22 mouse cellular contexts compared by ENCODE assay signal in genomic region chr6:112288271-112288670, GRCm38 (mm10). TPM values are rescaled to one million over a fixed set of nuclear protein-coding genes. Genes with fewer than 3 reads are reported as not detected.
DNase-seq lines count a peak whose midpoint lies in the region; ATAC-seq and TF ChIP-seq lines count a peak whose summit lies in the region.
"Had no signal": no experiment of that assay in that cellular context is flagged by ENCODE, and none has a peak within 500 bp of the region (broad histone marks: within the 10 kb centered on the region; RNA-seq: fewer than 3 reads in every experiment).

No protein-coding gene starts in this region.

- 73% methylated on average over 3 of the region's 3 CpGs for whole genome bisulfite sequencing in heart, embryonic 12.5 days
- WGBS in heart, embryonic 11.5 days (ENCODE audit: insufficient replicate concordance): 80% methylated on average over 3 of the region's 3 CpGs
- 59% methylated on average over 3 of the region's 3 CpGs for WGBS in kidney, adult 2 months

- no peak for TF ChIP-seq CTCF in gastrocnemius, adult 2 months (IDR thresholded peaks at IDR 0.05)
- no peak for TF ChIP-seq CTCF in kidney, adult 2 months (conservative IDR thresholded peaks at IDR 0.05; ENCODE audit: insufficient read depth, insufficient read length, low read depth, low read length)

- no peak overlapping the region for H3K4me2 ChIP-seq in heart, embryonic 12.5 days
- no peak overlapping the region for H3K4me2 ChIP-seq in heart, embryonic 11.5 days
- H3K4me2 ChIP-seq: embryonic facial prominence, embryonic 15.5 days; hindbrain, embryonic 14.5 days; intestine, embryonic 15.5 days had no signal

- no peak overlapping the region for H3K4me3 ChIP-seq in gastrocnemius, adult 2 months
- H3K4me3 ChIP-seq in heart, embryonic 12.5 days: no peak overlapping the region
- H3K4me3 ChIP-seq in heart, embryonic 11.5 days (ENCODE audit: low read depth, low read length): no peak overlapping the region
- H3K4me3 ChIP-seq in kidney, adult 2 months (ENCODE audit: insufficient read depth, low read depth, low read length): no peak overlapping the region
- no peak overlapping the region for H3K4me3 ChIP-seq in brown adipose tissue, adult 24 weeks (ENCODE audit: insufficient read depth, low read depth, low read length)
- H3K4me3 ChIP-seq: embryonic facial prominence, embryonic 15.5 days; erythroblast, embryonic 14.5 days; forebrain, embryonic 10.5 days; hindbrain, embryonic 10.5 days; intestine, embryonic 15.5 days had no signal

- no peaks in the 10 kb centered on the region for H3K9me3 ChIP-seq in heart, embryonic 12.5 days (replicated peaks)
- no peaks in the 10 kb centered on the region for H3K9me3 ChIP-seq in heart, embryonic 11.5 days (replicated peaks; ENCODE audit: control insufficient read depth, low read length)
- H3K9me3 ChIP-seq: embryonic facial prominence, embryonic 15.5 days; forebrain, embryonic 10.5 days; hindbrain, embryonic 10.5 days; intestine, embryonic 15.5 days had no signal

- no peak for ATAC-seq in heart, embryonic 12.5 days (ENCODE audit: insufficient number of reproducible peaks, low FRiP score)
- ATAC-seq in heart, embryonic 11.5 days (replicated peaks; ENCODE audit: insufficient number of reproducible peaks, low FRiP score, low TSS enrichment): no peak
- ATAC-seq: CD4-positive, CD25-positive, alpha-beta regulatory T cell, adult 4 months; forebrain, embryonic 14.5 days; intestine, embryonic 15.5 days had no signal

- no peak for DNase-seq in gastrocnemius, adult 2 months
- DNase-seq in gastrocnemius, postnatal 10 days: no peak
- DNase-seq in kidney, adult 2 months: no peak
- no peak for DNase-seq in kidney, adult 11 months
- DNase-seq: adrenal gland, adult 8-10 months; B cell, adult 2 months; cerebellum, adult 11 months; cerebellum, adult 8-10 months; cerebellum, postnatal 14 days; embryo, embryonic 11 days had no signal

- H3K36me3 ChIP-seq in heart, embryonic 12.5 days: peaks cover 27% of the 10 kb centered on the region
- H3K36me3 ChIP-seq in heart, embryonic 11.5 days (ENCODE audit: control insufficient read depth, insufficient read depth, low read length): no peaks in the 10 kb centered on the region
- no peaks in the 10 kb centered on the region for H3K36me3 ChIP-seq in kidney, adult 2 months (ENCODE audit: control insufficient read depth, insufficient read depth, low read length)
- H3K36me3 ChIP-seq: forebrain, embryonic 10.5 days; G1E; hindbrain, embryonic 10.5 days; intestine, embryonic 15.5 days had no signal

- H3K27ac ChIP-seq in gastrocnemius, adult 2 months: peak overlapping the region; percentile 70
- peak overlapping the region; percentile 8 for H3K27ac ChIP-seq in heart, embryonic 12.5 days (ENCODE audit: poor library complexity, severe bottlenecking)
- H3K27ac ChIP-seq in heart, embryonic 11.5 days (ENCODE audit: low read depth, low read length): no peak overlapping the region
- peak overlapping the region; percentile 13; the same call in 1 of the 2 replicates for H3K27ac ChIP-seq in kidney, adult 2 months (ENCODE audit: insufficient read depth, low read depth, low read length)
- peak overlapping the region; percentile 81 for H3K27ac ChIP-seq in brown adipose tissue, adult 24 weeks (replicated peaks; ENCODE audit: low read depth, low read length)
- H3K27ac ChIP-seq: embryonic facial prominence, embryonic 15.5 days; forebrain, embryonic 10.5 days; hindbrain, embryonic 10.5 days; hindbrain, embryonic 14.5 days; intestine, embryonic 15.5 days had no signal

- intact Hi-C loops in gastrocnemius, adult 2 months (cut with DNase I): no loop called here

- no peaks in the 10 kb centered on the region for H3K27me3 ChIP-seq in heart, embryonic 12.5 days (replicated peaks)
- H3K27me3 ChIP-seq in heart, embryonic 11.5 days (ENCODE audit: control insufficient read depth, insufficient read depth, low read length): no peaks in the 10 kb centered on the region
- no peaks in the 10 kb centered on the region for H3K27me3 ChIP-seq in kidney, adult 2 months (replicated peaks; ENCODE audit: control insufficient read depth, insufficient read depth, low read length)
- H3K27me3 ChIP-seq: embryonic facial prominence, embryonic 15.5 days; intestine, embryonic 15.5 days had no signal

- peaks cover 18% of the 10 kb centered on the region for H3K4me1 ChIP-seq in heart, embryonic 12.5 days (replicated peaks)
- H3K4me1 ChIP-seq in heart, embryonic 11.5 days (ENCODE audit: control insufficient read depth, insufficient read depth, low read length): peaks cover 2% of the 10 kb centered on the region
- no peaks in the 10 kb centered on the region for H3K4me1 ChIP-seq in kidney, adult 2 months (ENCODE audit: control insufficient read depth, insufficient read depth, low read length)
- H3K4me1 ChIP-seq in brown adipose tissue, adult 24 weeks (ENCODE audit: control insufficient read depth, insufficient read depth, insufficient read length, low read length): peaks cover 24% of the 10 kb centered on the region
- H3K4me1 ChIP-seq: embryonic facial prominence, embryonic 15.5 days; forebrain, embryonic 10.5 days; hindbrain, embryonic 10.5 days; intestine, embryonic 15.5 days had no signal

- TF ChIP-seq POLR2A in kidney, adult 2 months (IDR thresholded peaks at IDR 0.05; ENCODE audit: low read depth, low read length): no peak

- H3K9ac ChIP-seq in heart, embryonic 12.5 days: no peak overlapping the region
- H3K9ac ChIP-seq in heart, embryonic 11.5 days (ENCODE audit: low read depth, low read length): no peak overlapping the region
- H3K9ac ChIP-seq: embryonic facial prominence, embryonic 15.5 days; hindbrain, embryonic 14.5 days; intestine, embryonic 15.5 days had no signal

RNA-seq across cellular contexts. Expression of gene Lmcd1, which starts 14.7 kb away (rescaled TPM):
- 100 to 1,000 TPM in 1 of 2 experiments, 10 to 100 TPM in 1; 70.8 to 175 TPM for total RNA-seq in gastrocnemius, adult 2 months (2021)
- total RNA-seq in gastrocnemius, postnatal 10 days (2021): 10 to 100 TPM; 76.1 to 89.7 TPM
- polyA plus RNA-seq in heart, embryonic 12.5 days (2016; fragmentation: Nextera tagmentation; extraction: Ambion mirVana): 48.7 and 49.3 TPM in 2 replicates
- 36.7 and 37.5 TPM in 2 replicates for polyA plus RNA-seq in heart, embryonic 11.5 days (2014; fragmentation: Nextera tagmentation; extraction: Ambion mirVana)
- polyA plus RNA-seq in kidney, adult 2 months (2012; rRNA removed): 10.9 and 14.0 TPM in 2 replicates
- polyA plus RNA-seq in brown adipose tissue, adult 24 weeks (2012; ENCODE audit: insufficient read depth, insufficient read length, missing spikeins): 5.2 and 5.3 TPM in 2 replicates
- polyA plus RNA-seq: CD4-positive, CD25-positive, alpha-beta regulatory T cell, adult 4 months; erythroblast, embryonic 14.5 days; G1E had no signal
